Mouse (Mus musculus) gastrocnemius, postnatal 36 days (tissue): ENCODE results near the gene Ncapg2. TPM values are rescaled to one million over a fixed set of nuclear protein-coding genes. Genes with fewer than 3 reads are reported as not detected.
A peak's percentile ranks its signal among the peaks of the same experiment; 100 is the strongest.

ENCODE experiments used
- DNase-seq, 2 experiments: peaks; one replicate each; pipeline ENCODE4 v3.0.0; 2022
- intact Hi-C: fragments of 180-260 bp; cut with DNase I; formaldehyde crosslinking; loops from one replicate; pipeline ENCODE4 v1.15.1; 2025
- long read RNA-seq, 2 experiments: library from polyadenylated mRNA; stranded (forward); transcript quantifications; one replicate each; pipeline ENCODE4 v2.0.0; 2021
- total RNA-seq, 2 experiments: library from RNA; stranded (reverse); gene quantifications; 2 replicates each; pipeline ENCODE4 v1.2.3; 2021

The Ncapg2 gene
- 1 to 10 TPM; 1.9 to 2.2 TPM for total RNA-seq
- long read RNA-seq, experiment 1, partial matches to known transcripts, result 0 of 1 reads
- long read RNA-seq, experiment 1, other reads (novel, unspliced or antisense), result 1 of 1 reads
- long read RNA-seq, experiment 2, partial matches to known transcripts, result 0 of 2 reads
- long read RNA-seq, experiment 2, other reads (novel, unspliced or antisense), result 2 of 2 reads

DNA sequence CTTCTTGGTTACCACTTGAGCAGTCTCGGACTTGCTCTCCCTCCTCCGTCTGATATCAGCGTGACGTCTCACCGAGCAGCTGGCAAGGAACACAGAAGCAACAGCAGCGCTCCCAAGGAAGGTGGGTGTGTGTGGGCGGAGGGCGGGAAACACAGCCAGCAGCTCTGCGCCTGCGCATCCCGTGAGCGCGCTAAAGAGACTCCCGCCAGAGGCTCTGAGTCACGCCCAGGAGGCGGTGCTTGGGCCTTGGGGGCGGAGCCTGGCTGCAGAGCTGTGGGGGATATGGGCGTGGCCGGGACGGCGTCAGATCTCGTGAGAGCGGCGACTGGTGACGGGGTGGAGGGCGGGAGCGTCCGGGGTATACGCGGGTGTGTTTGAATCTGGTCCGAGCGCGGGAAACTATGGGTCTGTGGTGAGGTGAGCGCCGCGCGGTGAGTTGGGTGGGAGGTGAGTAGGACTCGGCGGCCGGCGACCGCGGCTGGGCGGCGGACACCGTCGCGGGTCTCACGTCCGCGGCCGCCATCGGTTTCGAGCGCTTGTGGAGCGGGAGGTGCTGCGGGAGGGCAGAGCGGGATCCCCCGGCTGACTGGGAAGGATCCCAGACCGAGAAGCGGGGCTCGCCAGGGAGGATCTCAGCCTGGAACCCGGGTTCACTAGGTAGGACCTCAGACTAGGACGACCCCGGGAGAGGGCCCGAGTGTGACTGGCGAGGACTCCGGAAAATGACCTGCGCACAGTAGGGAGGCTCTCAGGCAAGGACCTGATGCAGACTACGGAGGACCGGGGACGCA is at the start of gene Ncapg2:
Gene Ncapg2 (plus strand): TSS at position 358 of the 791 bp plus-strand sequence.
- DNase-seq, result peak; percentile 95 to 97
- intact Hi-C loops, result no loop called here

DNA sequence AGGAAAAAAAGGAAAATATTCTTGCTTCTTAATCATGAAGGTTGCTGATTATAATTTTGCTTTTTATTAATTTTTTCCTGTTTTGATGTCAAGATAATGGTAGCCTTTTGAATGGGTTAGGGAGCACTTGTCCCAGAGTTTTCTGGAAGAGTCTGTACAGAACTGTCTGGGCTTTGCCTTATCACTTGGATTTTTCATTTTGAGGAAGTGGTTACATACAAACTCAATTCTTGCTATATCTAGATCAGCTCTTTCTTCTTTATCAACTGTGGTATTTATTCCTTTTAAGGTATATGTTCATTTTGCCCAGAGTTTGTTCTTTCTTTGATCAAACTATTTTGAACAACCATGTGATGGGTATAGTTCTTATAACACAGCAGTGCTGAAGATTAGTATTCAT is 43.1 kb upstream of the Ncapg2 start:
- DNase-seq, result no peak
- intact Hi-C loops, result no loop called here

DNA sequence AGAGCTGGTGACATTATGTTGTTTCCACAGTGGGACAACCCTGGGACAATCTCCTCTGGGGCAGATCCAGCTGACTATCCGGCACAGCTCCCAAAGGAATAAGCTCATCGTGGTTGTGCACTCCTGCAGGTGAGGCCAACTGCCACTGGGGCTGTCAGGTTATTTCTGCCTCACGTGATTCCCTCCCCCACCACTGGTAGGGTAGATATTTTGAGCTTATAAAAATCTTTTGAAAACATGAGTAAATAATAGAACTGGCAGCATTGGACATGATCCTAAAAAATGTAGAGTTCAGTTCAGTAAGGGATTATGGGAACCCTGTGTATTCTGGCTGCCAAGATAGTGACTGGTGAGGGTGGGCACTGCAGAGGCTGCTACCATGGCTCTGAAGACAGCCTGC is 38.3 kb upstream of the Ncapg2 start:
- no peak for DNase-seq
- intact Hi-C loops, result no loop called here

GRCm38 (mm10) chr12:116367346-116367745 is 37.9 kb upstream of the Ncapg2 start:
- intact Hi-C loops, result no loop called here
- DNase-seq, result no peak

- intact Hi-C loops, result no loop called here
- DNase-seq, result no peak
Measured at GRCm38 (mm10) chr12:116368857-116369256, 36.3 kb upstream of the Ncapg2 start.

GRCm38 (mm10) chr12:116383101-116383500 is 22.1 kb upstream of the Ncapg2 start:
- no peak for DNase-seq
- intact Hi-C loops, result no loop called here

GRCm38 (mm10) chr12:116383995-116384394 is 21.2 kb upstream of the Ncapg2 start:
- DNase-seq, result no peak
- intact Hi-C loops, result no loop called here

DNA sequence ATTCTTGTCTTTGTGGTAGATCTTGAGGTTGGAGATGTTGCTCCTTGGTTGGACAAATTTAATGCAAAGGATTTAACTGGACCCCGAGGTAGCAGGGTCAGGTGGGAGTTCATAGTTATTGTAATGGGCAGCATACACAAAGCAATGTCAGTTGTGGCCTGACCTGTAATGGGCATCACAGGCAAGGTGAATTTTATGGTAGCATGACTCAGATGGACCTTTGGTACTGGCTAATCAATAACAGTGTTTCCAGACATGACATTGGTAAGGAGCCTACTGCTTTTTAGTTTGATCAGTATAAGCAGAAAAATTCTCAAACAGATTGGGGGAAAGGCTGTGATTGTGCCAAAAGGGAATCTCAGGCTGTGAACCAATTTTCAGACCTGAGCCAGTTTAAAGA is 18.4 kb upstream of the Ncapg2 start:
- intact Hi-C loops, result no loop called here
- DNase-seq, result no peak

GRCm38 (mm10) chr12:116389868-116390267 is 15.3 kb upstream of the Ncapg2 start:
- intact Hi-C loops, result no loop called here
- DNase-seq, result no peak

DNA sequence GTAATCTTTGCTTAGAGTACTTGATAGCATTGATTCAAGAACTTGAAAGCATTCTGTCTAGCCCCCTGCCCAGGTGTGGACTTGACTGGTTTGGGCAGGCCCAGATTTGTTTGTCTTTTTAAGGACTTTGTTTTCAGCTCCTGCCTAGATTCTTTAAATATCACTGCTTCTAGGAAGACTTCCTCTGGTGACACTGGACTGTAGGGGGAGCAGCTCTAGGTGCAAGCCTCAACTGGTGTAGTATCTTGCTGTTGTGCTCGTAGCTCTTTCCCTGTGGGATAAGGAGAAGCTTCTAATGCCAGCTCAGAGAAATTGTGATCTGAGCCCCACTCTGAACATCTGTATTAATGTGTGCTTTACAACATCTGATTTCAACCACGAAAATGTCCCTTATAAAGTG is 10.9 kb upstream of the Ncapg2 start:
- DNase-seq, result no peak
- intact Hi-C loops, result no loop called here

GRCm38 (mm10) chr12:116395312-116395711 is 9.9 kb upstream of the Ncapg2 start:
- intact Hi-C loops, result no loop called here

DNA sequence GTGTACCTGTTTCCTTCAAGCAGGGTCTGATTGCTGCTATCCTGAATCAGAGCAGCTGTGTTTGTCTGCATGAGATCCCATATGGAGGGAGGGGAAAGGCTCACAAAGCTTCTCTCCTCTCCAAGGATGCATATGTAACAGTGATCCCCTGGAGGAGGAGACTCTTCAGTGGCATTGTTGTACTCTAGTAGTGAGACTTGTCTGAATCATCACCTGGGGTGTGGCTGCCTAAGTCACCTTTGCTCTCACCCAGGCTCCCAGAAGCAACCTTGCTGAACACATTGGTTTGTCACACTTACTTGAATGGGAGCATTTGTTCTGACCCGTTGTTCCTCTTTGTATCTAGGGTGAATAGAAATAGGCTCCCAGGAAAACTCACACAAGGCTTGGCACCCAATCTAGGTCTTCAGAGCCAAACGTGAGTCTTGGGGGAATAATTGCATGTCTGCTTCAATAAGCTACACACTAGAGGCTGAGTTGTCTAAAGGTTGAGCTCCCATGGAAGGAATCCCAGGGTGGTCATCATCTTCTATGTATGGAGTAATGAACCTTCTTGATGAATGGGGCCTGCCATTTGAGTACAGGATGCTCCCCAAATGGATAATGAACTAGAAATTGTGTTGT is 9.0 kb upstream of the Ncapg2 start:
- intact Hi-C loops, result no loop called here
- DNase-seq, result no peak

More at GRCm38 (mm10) chr12:116395312-116395711, 9.9 kb upstream of the Ncapg2 start:
- no peak for DNase-seq

- peak in 1 of 2 experiments; percentile 14 for DNase-seq
- intact Hi-C loops, result no loop called here
Measured at GRCm38 (mm10) chr12:116404012-116404679, 1.1 kb upstream of the Ncapg2 start.

- DNase-seq, result no peak
- intact Hi-C loops, result no loop called here
Measured at GRCm38 (mm10) chr12:116405836-116406155, 594 bp downstream of the Ncapg2 start.

DNA sequence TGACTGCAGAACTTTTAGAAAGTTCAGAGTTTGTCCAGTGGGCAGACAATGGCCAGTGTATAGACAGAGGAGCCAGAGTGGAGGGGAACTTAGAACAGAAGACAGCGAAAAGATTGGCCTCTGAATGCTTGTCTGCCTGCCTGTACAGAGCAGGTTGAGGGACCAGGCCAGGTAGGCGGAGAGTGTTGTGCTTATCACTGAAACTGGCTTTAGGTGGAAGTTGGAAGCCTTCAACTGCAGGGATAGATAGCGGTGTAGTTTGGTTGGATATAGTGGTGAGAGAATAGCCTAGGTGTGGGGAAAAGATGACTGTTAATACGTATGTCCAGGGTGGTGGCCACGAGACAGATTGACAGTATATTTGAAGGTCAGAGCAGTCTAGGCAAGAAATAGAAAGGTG is 2.7 kb downstream of the Ncapg2 start:
- intact Hi-C loops, result no loop called here
- DNase-seq, result no peak

DNA sequence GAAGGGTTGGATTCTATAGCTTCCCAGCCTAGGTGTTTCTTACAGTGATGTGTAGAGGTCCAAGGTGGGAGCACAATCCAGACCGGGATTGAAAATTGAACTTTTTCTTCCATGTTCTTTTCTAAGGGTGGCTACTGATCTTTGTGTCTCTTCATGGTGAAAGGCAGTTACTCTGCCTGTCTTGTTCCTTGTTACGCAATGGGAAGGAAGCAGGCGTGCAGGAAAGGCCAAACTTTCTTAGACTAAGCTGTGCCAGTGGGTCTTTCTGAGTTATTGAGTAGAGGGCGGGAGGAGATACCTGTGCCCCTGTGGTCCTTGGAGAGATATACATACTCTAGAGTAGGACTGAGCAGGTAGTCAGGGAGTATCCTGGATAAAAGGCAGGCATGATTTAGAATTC is 9.7 kb downstream of the Ncapg2 start:
- no peak for DNase-seq
- intact Hi-C loops, result no loop called here

DNA sequence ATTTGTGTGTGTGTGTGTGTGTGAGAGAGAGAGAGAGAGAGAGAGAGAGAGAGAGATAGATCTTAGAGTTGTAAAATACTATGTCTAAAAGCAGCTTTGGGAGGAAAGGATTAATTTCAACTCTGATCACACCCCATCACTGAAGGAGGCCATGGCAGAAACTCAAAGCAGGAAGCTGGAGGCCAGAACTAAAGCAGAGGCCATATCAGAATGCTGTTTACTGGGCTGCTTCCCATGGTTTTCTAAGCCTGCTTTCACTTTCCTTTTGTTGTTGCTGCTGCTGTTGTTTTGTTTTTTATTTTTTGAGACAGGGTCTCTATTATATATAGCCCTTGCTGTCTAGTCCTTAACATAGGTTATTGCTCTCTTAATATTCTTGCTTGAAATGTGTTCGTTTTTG is 11.3 kb downstream of the Ncapg2 start:
- intact Hi-C loops, result no loop called here
- DNase-seq, result no peak

- DNase-seq, result no peak
Measured at GRCm38 (mm10) chr12:116421656-116422055, 16.5 kb downstream of the Ncapg2 start.

GRCm38 (mm10) chr12:116425392-116425791 is 20.2 kb downstream of the Ncapg2 start:
- no peak for DNase-seq
- intact Hi-C loops, result no loop called here

More at GRCm38 (mm10) chr12:116421656-116422055, 16.5 kb downstream of the Ncapg2 start:
- intact Hi-C loops, result no loop called here

DNA sequence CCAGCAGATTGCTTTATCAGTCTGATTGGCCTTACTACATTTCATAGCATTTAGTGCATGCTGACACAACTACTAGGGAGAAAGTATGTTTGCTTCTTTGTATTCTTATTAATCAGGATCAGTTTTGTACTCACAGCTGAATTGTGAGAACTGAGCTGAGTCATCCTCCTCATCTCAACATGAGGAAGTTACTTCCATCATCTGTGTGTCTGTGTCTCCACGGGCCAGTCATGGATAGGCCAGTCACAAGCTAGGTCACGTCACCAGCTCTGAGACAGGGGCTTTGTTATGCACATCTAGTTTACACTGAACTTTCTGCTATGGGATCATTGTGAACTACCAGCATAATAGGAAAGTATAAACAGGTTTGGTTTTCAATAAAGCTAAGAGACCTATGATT is 28.5 kb downstream of the Ncapg2 start:
- intact Hi-C loops, result no loop called here
- DNase-seq, result no peak

- intact Hi-C loops, result no loop called here
- no peak for DNase-seq
Measured at GRCm38 (mm10) chr12:116435232-116435631, 30.0 kb downstream of the Ncapg2 start.
